ENCODE assay signal across 22 mouse cellular contexts in genomic region chr1:66695296-66695695, GRCm38 (mm10). TPM values are rescaled to one million over a fixed set of nuclear protein-coding genes. Genes with fewer than 3 reads are reported as not detected.
DNase-seq lines count a peak whose midpoint lies in the region; ATAC-seq and TF ChIP-seq lines count a peak whose summit lies in the region.
"Had no signal": no experiment of that assay in that cellular context is flagged by ENCODE, and none has a peak within 500 bp of the region (broad histone marks: within the 10 kb centered on the region; RNA-seq: fewer than 3 reads in every experiment).

No protein-coding gene starts in this region.

- H3K27ac ChIP-seq in heart, embryonic 14.5 days (replicated peaks in 1 of 2; ENCODE audit: control insufficient read depth in 1 of 2, insufficient read depth in 1 of 2, low read depth in 2 of 2, low read length in 2 of 2): no peak overlapping the region
- H3K27ac ChIP-seq: embryonic facial prominence, embryonic 12.5 days; forebrain, embryonic 13.5 days; heart, adult 2 months; hindbrain, embryonic 15.5 days had no signal

- intact Hi-C loops in heart, postnatal 14 days (cut with DNase I): no loop called here

- no peak for ATAC-seq in heart, embryonic 14.5 days (ENCODE audit: insufficient number of reproducible peaks, insufficient read depth, low FRiP score, low read depth)
- ATAC-seq: CD4-positive, CD25-positive, alpha-beta regulatory T cell, adult 4 months; forebrain, embryonic 13.5 days; forebrain, postnatal 0 days; intestine, embryonic 16.5 days had no signal

- no peak overlapping the region for H3ac ChIP-seq in myocyte (ENCODE audit: control insufficient read depth, insufficient read length)

- peak; percentile 60 to 72 for DNase-seq in adrenal gland, adult (ENCODE audit: inconsistent age in 2 of 2, low spot score in 1 of 2)
- DNase-seq in adrenal gland, postnatal 4 days (ENCODE audit: low spot score in 2 of 2): no peak
- no peak for DNase-seq in heart, postnatal 14 days
- DNase-seq in adrenal gland, postnatal 10 days: peak; percentile 26
- DNase-seq in embryo, embryonic 10 days (ENCODE audit: low spot score): no peak
- DNase-seq: B cell, adult 2 months; cerebellum, adult 2 months; cerebellum, postnatal 10 days; embryo, embryonic 11 days; forebrain, postnatal 0 days; gastrocnemius, postnatal 14 days; heart, adult 2 months; heart, postnatal 10 days; kidney, adult 2 months had no signal

- WGBS in heart, embryonic 14.5 days: 37% methylated on average over 7 of the region's 7 CpGs

- H3K79me2 ChIP-seq in myocyte (ENCODE audit: control insufficient read depth, insufficient read depth): no peaks in the 10 kb centered on the region

- no peaks in the 10 kb centered on the region for H3K27me3 ChIP-seq in heart, embryonic 14.5 days (ENCODE audit: control insufficient read depth, insufficient read depth, low read length)
- H3K27me3 ChIP-seq in myocyte (ENCODE audit: control insufficient read depth, insufficient read depth, insufficient read length): no peaks in the 10 kb centered on the region
- H3K27me3 ChIP-seq: embryonic facial prominence, embryonic 12.5 days; forebrain, embryonic 13.5 days; hindbrain, embryonic 15.5 days had no signal

- no peak overlapping the region; the same call in 1 of the 2 replicates for H3K9ac ChIP-seq in heart, embryonic 14.5 days (ENCODE audit: low read length)
- H3K9ac ChIP-seq: embryonic facial prominence, embryonic 12.5 days; forebrain, embryonic 13.5 days; forebrain, postnatal 0 days; hindbrain, embryonic 15.5 days had no signal

- no peaks in the 10 kb centered on the region for H3K4me1 ChIP-seq in heart, embryonic 14.5 days (ENCODE audit: control insufficient read depth in 2 of 2, insufficient read depth in 2 of 2, low read length in 2 of 2)
- H3K4me1 ChIP-seq: embryonic facial prominence, embryonic 12.5 days; forebrain, embryonic 13.5 days had no signal

- H3K36me3 ChIP-seq in heart, embryonic 14.5 days (ENCODE audit: control insufficient read depth, insufficient read depth, low read length): no peaks in the 10 kb centered on the region
- no peaks in the 10 kb centered on the region for H3K36me3 ChIP-seq in myocyte (ENCODE audit: control insufficient read depth, insufficient read depth)
- H3K36me3 ChIP-seq: embryonic facial prominence, embryonic 12.5 days; G1E; hindbrain, embryonic 15.5 days had no signal

- no peaks in the 10 kb centered on the region for H3K9me3 ChIP-seq in heart, embryonic 14.5 days (ENCODE audit: control insufficient read depth, low read length)
- H3K9me3 ChIP-seq: embryonic facial prominence, embryonic 12.5 days; forebrain, embryonic 13.5 days; G1E; hindbrain, embryonic 15.5 days had no signal

- H3K4me3 ChIP-seq in heart, embryonic 14.5 days (ENCODE audit: control insufficient read depth in 1 of 2, insufficient read depth in 1 of 2, low read depth in 1 of 2, low read length in 2 of 2): no peak overlapping the region
- no peak overlapping the region for H3K4me3 ChIP-seq in myocyte
- H3K4me3 ChIP-seq: embryonic facial prominence, embryonic 12.5 days; forebrain, embryonic 13.5 days; heart, adult 2 months; hindbrain, embryonic 15.5 days had no signal

- no peak for TF ChIP-seq POLR2A in myocyte (IDR thresholded peaks at IDR 0.05; ENCODE audit: insufficient read length, low read depth)

- peak overlapping the region; percentile 21; the same call in 1 of the 2 replicates for H3K4me2 ChIP-seq in heart, embryonic 14.5 days (ENCODE audit: low read length)
- peak overlapping the region; percentile 42 for H3K4me2 ChIP-seq in myocyte (ENCODE audit: low read depth)
- H3K4me2 ChIP-seq: embryonic facial prominence, embryonic 12.5 days; forebrain, embryonic 13.5 days; hindbrain, embryonic 15.5 days had no signal

TF ChIP-seq in myocyte, 11 proteins besides CTCF, POLR2A, EP300 and RAD21:
- no peak for TF ChIP-seq TCF12 (IDR thresholded peaks at IDR 0.05; ENCODE audit: insufficient read depth, poor library complexity, severe bottlenecking)
- TF ChIP-seq MYOD1 (IDR thresholded peaks at IDR 0.05; ENCODE audit: control insufficient read depth in 1 of 3, insufficient read length in 2 of 3, low read depth in 2 of 3): no peak
- TF ChIP-seq POLR2AphosphoS2 (IDR thresholded peaks at IDR 0.05; ENCODE audit: insufficient read length, low read depth): no peak
- TF ChIP-seq REST (IDR thresholded peaks at IDR 0.05; ENCODE audit: insufficient read depth, insufficient read length): no peak
- no peak for TF ChIP-seq TCF3 (IDR thresholded peaks at IDR 0.05; ENCODE audit: insufficient read length, low read depth)
- TF ChIP-seq CEBPB (IDR thresholded peaks at IDR 0.05; ENCODE audit: insufficient read depth, poor library complexity, severe bottlenecking): no peak
- TF ChIP-seq MAX (IDR thresholded peaks at IDR 0.05; ENCODE audit: low read depth): no peak
- TF ChIP-seq MYOG (IDR thresholded peaks at IDR 0.05; ENCODE audit: control insufficient read depth in 1 of 3, insufficient read depth in 1 of 3, insufficient read length in 2 of 3, low read depth in 2 of 3): no peak

RNA-seq across cellular contexts. Expression of gene Rpe, which starts 5.3 kb away (rescaled TPM):
- total RNA-seq in adrenal gland, postnatal 4 days (2021): 10 to 100 TPM; 46.8 to 53.7 TPM
- 27.5 and 30.1 TPM in 2 replicates for polyA plus RNA-seq in heart, embryonic 14.5 days (2014; fragmentation: Nextera tagmentation; extraction: Ambion mirVana)
- total RNA-seq in heart, postnatal 14 days (2021): 10 to 100 TPM; 15.1 to 16.2 TPM
- 10 to 100 TPM; 55.6 to 57.8 TPM for total RNA-seq in adrenal gland, postnatal 10 days (2021)
- 7.6 TPM for polyA plus RNA-seq in myocyte (2012; fragmentation: generic; extraction: Trizol)

Comparison
In these comparisons a context has a peak if more than half of its experiments do, and no peak if none do; other contexts are left out.
1. DNase-seq: peak in adrenal gland, adult (2 of 2) and adrenal gland, postnatal 10 days (single experiment); none in adrenal gland, postnatal 4 days (0 of 2), heart, postnatal 14 days (0 of 2) and embryo, embryonic 10 days (single experiment).